Mouse (Mus musculus) forebrain, embryonic 11.5 days (tissue): ENCODE measurements around the gene Smc6. TPM values are rescaled to one million over a fixed set of nuclear protein-coding genes. Genes with fewer than 3 reads are reported as not detected.

Experiments used
- ATAC-seq: fragments of 200-750 bp; cut with Nextera tagmentation; replicated peaks from 2 replicates; pipeline ENCODE4 v1.8.0; 2017; ENCODE audit warnings: moderate TSS enrichment; ENCODE audit not compliant: low FRiP score
- DNase-seq: peaks from one replicate; pipeline ENCODE4 v3.0.0-alpha.2; 2017; ENCODE audit warnings: low spot score
- H3K27ac ChIP-seq: fragments of 300-500 bp; sonication (generic); 2 replicates; pipeline ENCODE4 v1.5.1; 2014; ENCODE audit warnings: low read depth, low read length
- H3K27me3 ChIP-seq: fragments of 300-500 bp; sonication (generic); 2 replicates; pipeline ENCODE4 v1.6.1; 2014; ENCODE audit warnings: mild to moderate bottlenecking, low read length, mixed read lengths; ENCODE audit not compliant: control insufficient read depth, insufficient read depth
- H3K36me3 ChIP-seq: fragments of 300-500 bp; sonication (generic); 2 replicates; pipeline ENCODE4 v1.6.1; 2014; ENCODE audit warnings: mild to moderate bottlenecking, low read length, moderate library complexity, mixed read lengths; ENCODE audit not compliant: control insufficient read depth, insufficient read depth
- H3K4me1 ChIP-seq: fragments of 300-500 bp; sonication (generic); replicated peaks from 2 replicates; pipeline ENCODE4 v1.6.1; 2014; ENCODE audit warnings: low read length, mixed read lengths; ENCODE audit not compliant: control insufficient read depth, insufficient read depth
- H3K4me2 ChIP-seq: fragments of 300-500 bp; sonication (generic); 2 replicates; pipeline ENCODE4 v1.6.1; 2014; ENCODE audit warnings: low read depth, mild to moderate bottlenecking, low read length, moderate library complexity, mixed read lengths; ENCODE audit not compliant: severe bottlenecking
- H3K4me3 ChIP-seq: fragments of 300-500 bp; sonication (generic); 2 replicates; pipeline ENCODE4 v1.5.1; 2014; ENCODE audit warnings: low read depth, low read length
- H3K9ac ChIP-seq: fragments of 300-500 bp; sonication (generic); 2 replicates; pipeline ENCODE4 v1.6.1; 2014; ENCODE audit warnings: low read length
- H3K9me3 ChIP-seq: fragments of 300-500 bp; sonication (generic); 2 replicates; pipeline ENCODE4 v1.6.1; 2016; ENCODE audit warnings: low read length, mixed read lengths; ENCODE audit not compliant: control insufficient read depth
- WGBS: fragments of 180-500 bp; shearing (Covaris S2); extraction: QIAGEN DNeasy Blood & Tissue Kit; methylation state at CpG from one replicate; pipeline ENCODE4 v1.1.7; 2014; 5-methylcytosine and 5-hydroxymethylcytosine counted together
- polyA plus RNA-seq: library from polyadenylated mRNA; unstranded; fragments of >200 nt; fragmentation: Nextera tagmentation; extraction: Ambion mirVana; gene quantifications from 2 replicates; pipeline ENCODE4 v1.2.1, GENCODE M21; 2014

The Smc6 gene
- polyA plus RNA-seq, 1 experiment from 2014 or later = 153 TPM

DNA sequence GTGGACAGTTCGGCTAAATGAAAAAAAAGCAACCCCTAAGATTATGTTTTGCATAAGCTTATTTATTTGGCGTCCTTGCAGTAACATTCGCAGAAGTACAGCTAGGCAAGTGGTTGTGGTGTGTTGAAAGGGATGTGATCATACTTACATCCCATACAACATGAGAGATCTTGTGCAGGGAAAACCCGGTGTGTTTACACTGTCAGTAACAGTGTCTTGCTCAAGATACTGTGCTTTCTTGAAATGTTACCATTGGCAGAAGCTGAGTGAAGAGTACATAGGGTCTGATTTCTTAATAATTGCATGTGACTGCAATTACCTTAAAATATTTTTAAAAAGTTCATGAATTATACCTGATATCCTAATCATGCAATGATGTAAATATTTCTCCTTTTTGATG, 6.9 kb downstream of the Smc6 start:
- Histone ChIP-seq H3K9me3 (no peaks in the 10 kb centered on the region), H3K9ac (no peak overlapping the region), H3K27ac (no peak overlapping the region), H3K4me1 (no peaks in the 10 kb centered on the region; the same call in 1 of the 2 replicates), H3K4me3 (no peak overlapping the region), H3K27me3 (no peaks in the 10 kb centered on the region), H3K4me2 (no peak overlapping the region), H3K36me3 (no peaks in the 10 kb centered on the region; the same call in 1 of the 2 replicates)
- no peak for DNase-seq
- WGBS = 93% methylated on average over 4 of the region's 4 CpGs
- no peak for ATAC-seq

- no peaks in the 10 kb centered on the region for H3K27me3 ChIP-seq
- H3K36me3 ChIP-seq = no peaks in the 10 kb centered on the region; the same call in 1 of the 2 replicates
- 88% methylated on average over 1 of the region's 1 CpGs for WGBS
- no peaks in the 10 kb centered on the region for H3K9me3 ChIP-seq
- ATAC-seq (no peak), DNase-seq (no peak)
- no peaks in the 10 kb centered on the region; the same call in 1 of the 2 replicates for H3K4me1 ChIP-seq
- H3K9ac ChIP-seq = no peak overlapping the region
- H3K4me2 ChIP-seq = no peak overlapping the region
- no peak overlapping the region for H3K27ac ChIP-seq
- H3K4me3 ChIP-seq = no peak overlapping the region
Observed at GRCm38 (mm10) chr12:11273185-11273584, 7.5 kb downstream of the Smc6 start.

DNA sequence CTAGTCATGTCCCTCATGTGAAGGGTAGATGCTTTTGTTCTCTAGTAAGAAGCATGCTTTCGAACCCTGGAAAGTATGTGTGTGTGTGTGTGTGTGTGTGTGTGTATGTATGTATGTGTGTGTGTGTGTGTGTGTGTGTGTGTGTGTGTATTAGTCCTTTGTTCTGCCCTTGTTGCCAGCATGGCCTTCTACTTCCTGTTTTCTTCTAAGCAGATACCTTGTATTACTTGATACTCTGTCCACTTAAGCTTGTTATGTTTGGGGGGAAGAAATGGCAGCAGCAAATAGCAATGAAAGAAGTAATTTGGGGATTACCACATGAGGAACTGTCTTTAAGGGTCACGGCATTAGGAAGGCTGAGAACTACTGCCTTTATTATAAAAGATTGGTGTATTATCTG, 10.9 kb downstream of the Smc6 start:
- 97% methylated on average over 2 of the region's 2 CpGs for WGBS
- ATAC-seq (no peak), DNase-seq (no peak)
- Histone ChIP-seq H3K4me3 (no peak overlapping the region), H3K27me3 (no peaks in the 10 kb centered on the region), H3K27ac (no peak overlapping the region), H3K4me2 (no peak overlapping the region), H3K9me3 (no peaks in the 10 kb centered on the region), H3K36me3 (peaks cover 4% of the 10 kb centered on the region; the same call in 1 of the 2 replicates), H3K9ac (no peak overlapping the region), H3K4me1 (no peaks in the 10 kb centered on the region)

- Histone ChIP-seq H3K27me3 (no peaks in the 10 kb centered on the region), H3K27ac (no peak overlapping the region), H3K4me2 (no peak overlapping the region), H3K36me3 (peaks cover 4% of the 10 kb centered on the region; the same call in 1 of the 2 replicates), H3K9ac (no peak overlapping the region), H3K9me3 (no peaks in the 10 kb centered on the region), H3K4me1 (no peaks in the 10 kb centered on the region), H3K4me3 (no peak overlapping the region)
- 95% methylated on average over 6 of the region's 6 CpGs for WGBS
- DNase-seq = no peak
- no peak for ATAC-seq
Observed at GRCm38 (mm10) chr12:11277207-11277606, 11.5 kb downstream of the Smc6 start.

DNA sequence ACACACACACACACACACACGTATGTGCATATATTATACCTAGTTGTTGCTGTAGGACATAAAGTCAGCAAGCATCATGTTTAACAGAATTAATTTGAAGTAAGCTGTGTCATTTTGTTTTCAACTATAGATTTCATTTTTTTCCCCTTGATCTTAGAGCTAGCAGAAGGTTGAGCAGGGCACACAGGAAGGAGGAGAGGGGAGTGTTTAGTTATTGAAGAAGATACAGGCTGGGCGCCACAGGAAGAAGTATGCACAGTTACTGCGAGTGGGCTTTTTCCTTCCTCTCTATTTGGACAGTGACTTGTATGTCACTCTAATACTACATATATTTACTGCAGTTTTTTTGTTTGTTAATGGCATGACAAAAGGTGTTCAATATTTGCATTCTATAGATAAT, 14.2 kb downstream of the Smc6 start:
- H3K4me3 ChIP-seq = no peak overlapping the region
- no peaks in the 10 kb centered on the region for H3K4me1 ChIP-seq
- no peak for ATAC-seq
- no peak for DNase-seq
- no peak overlapping the region for H3K27ac ChIP-seq
- H3K36me3 ChIP-seq = peaks cover 4% of the 10 kb centered on the region; the same call in 1 of the 2 replicates
- no peak overlapping the region for H3K4me2 ChIP-seq
- H3K9ac ChIP-seq = no peak overlapping the region
- H3K9me3 ChIP-seq = no peaks in the 10 kb centered on the region
- 93% methylated on average over 3 of the region's 3 CpGs for WGBS
- no peaks in the 10 kb centered on the region for H3K27me3 ChIP-seq

DNA sequence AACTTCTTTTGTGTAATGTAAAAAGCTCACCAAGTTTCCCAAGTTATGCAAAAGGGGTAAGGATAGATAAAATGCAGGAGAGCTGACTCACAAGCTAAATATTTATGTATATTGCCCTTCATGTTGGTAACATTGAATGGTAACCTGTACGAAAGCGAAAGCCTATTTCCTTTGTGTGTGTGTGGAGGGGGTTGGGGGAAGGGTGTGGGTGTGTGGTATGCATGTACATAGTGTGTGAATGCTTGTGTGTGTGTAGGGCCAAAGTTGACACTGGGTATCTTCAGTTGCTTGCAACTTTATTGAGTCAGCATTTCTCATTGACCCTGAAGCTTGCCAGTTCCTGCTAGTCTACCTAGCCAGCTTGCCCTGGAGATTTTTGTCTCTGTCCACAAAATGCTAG, 15.9 kb downstream of the Smc6 start:
- ATAC-seq (no peak), DNase-seq (no peak)
- H3K27me3 ChIP-seq = no peaks in the 10 kb centered on the region
- 91% methylated on average over 2 of the region's 2 CpGs for WGBS
- H3K36me3 ChIP-seq = peaks cover 7% of the 10 kb centered on the region
- H3K9ac ChIP-seq = no peak overlapping the region
- H3K9me3 ChIP-seq = no peaks in the 10 kb centered on the region
- H3K4me2 ChIP-seq = no peak overlapping the region
- no peaks in the 10 kb centered on the region for H3K4me1 ChIP-seq
- no peak overlapping the region for H3K27ac ChIP-seq
- H3K4me3 ChIP-seq = no peak overlapping the region

- 93% methylated on average over 2 of the region's 2 CpGs for WGBS
Observed at GRCm38 (mm10) chr12:11286382-11286781, 20.7 kb downstream of the Smc6 start.

GRCm38 (mm10) chr12:11300858-11301257, 35.2 kb downstream of the Smc6 start:
- H3K9ac ChIP-seq = no peak overlapping the region
- H3K4me2 ChIP-seq = no peak overlapping the region
- DNase-seq = no peak
- no peak overlapping the region for H3K27ac ChIP-seq
- H3K27me3 ChIP-seq = no peaks in the 10 kb centered on the region
- ATAC-seq = no peak
- no peaks in the 10 kb centered on the region for H3K4me1 ChIP-seq
- H3K9me3 ChIP-seq = no peaks in the 10 kb centered on the region
- peaks cover 11% of the 10 kb centered on the region; the same call in 1 of the 2 replicates for H3K36me3 ChIP-seq
- WGBS = 100% methylated on average over 1 of the region's 1 CpGs
- H3K4me3 ChIP-seq = no peak overlapping the region

More at GRCm38 (mm10) chr12:11286382-11286781, 20.7 kb downstream of the Smc6 start:
- Histone ChIP-seq H3K9me3 (no peaks in the 10 kb centered on the region), H3K27me3 (no peaks in the 10 kb centered on the region), H3K9ac (no peak overlapping the region), H3K4me2 (no peak overlapping the region), H3K27ac (no peak overlapping the region), H3K36me3 (peaks cover 3% of the 10 kb centered on the region), H3K4me3 (no peak overlapping the region), H3K4me1 (no peaks in the 10 kb centered on the region)
- DNase-seq (no peak), ATAC-seq (no peak)
